Mouse (Mus musculus): Measurements from ENCODE around the gene Hist1h3d.
"Not testable (repeated sequence)": the region's sequence is repeated elsewhere in the genome, so short reads cannot be mapped to it uniquely, and the experiment has no call there.

Hist1h3d gene

DNA sequence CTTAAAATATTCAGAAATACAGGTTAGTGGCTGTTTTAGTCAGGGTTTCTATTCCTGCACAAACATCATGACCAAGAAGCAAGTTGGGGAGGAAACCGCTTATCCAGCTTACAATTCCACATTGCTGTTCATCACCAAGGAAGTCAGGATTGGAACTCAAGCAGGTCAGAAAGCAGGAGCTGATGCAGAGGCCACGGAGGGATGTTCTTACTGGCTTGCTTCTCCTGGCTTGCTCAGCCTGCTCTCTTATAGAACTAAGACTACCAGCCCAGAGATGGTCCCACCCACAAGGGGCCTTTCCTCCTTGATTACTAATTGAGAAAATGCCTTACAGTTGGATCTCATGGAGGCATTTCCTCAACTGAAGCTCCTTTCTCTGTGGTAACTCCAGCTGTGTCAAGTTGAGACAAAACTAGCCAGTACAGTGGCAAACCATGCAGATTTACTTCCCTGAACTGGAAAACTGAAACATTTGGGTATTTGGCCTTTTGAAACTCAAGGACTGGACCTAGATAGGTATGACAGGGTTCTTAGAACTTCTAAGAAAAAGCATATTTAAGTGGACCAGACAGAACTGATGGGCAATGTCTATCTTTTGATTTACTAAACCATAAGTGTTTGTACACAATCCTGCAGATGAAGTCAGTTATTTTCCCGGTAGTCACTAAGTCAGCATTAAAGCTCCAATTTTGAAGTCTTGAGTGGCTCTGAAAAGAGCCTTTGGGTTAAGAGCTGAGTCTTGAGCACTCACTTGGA is 33.2 kb upstream of the Hist1h3d start:
- DNase-seq (ENCODE audit: low read depth, low spot score), result not testable (repeated sequence)

DNA sequence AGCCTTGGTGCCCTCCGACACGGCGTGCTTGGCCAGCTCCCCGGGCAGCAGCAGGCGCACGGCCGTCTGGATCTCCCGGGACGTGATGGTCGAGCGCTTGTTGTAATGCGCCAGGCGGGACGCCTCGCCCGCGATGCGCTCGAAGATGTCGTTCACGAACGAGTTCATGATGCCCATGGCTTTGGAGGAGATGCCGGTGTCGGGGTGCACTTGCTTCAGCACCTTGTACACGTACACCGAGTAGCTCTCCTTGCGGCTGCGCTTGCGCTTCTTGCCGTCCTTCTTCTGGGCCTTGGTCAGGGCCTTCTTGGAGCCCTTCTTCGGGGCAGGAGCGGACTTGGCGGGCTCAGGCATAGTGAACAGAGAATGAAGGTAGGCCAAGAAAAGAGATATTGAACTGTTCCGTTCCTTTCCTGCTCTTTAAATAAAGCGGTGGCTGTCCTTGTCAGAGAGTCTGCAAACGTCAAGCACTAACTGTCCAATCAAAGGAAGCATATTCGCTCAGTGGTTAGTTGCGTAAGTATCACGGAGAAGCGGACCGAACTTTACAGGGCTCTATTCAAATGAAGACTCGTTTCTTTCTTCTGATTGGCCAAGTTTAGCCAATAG is 32.5 kb upstream of the Hist1h3d start, which contains the start of gene Hist1h2bh:
Gene Hist1h2bh, minus strand, starts transcription at position 394 of the 609 bp plus-strand sequence.
- DNase-seq (ENCODE audit: low read depth, low spot score), result peak; percentile 97

DNA sequence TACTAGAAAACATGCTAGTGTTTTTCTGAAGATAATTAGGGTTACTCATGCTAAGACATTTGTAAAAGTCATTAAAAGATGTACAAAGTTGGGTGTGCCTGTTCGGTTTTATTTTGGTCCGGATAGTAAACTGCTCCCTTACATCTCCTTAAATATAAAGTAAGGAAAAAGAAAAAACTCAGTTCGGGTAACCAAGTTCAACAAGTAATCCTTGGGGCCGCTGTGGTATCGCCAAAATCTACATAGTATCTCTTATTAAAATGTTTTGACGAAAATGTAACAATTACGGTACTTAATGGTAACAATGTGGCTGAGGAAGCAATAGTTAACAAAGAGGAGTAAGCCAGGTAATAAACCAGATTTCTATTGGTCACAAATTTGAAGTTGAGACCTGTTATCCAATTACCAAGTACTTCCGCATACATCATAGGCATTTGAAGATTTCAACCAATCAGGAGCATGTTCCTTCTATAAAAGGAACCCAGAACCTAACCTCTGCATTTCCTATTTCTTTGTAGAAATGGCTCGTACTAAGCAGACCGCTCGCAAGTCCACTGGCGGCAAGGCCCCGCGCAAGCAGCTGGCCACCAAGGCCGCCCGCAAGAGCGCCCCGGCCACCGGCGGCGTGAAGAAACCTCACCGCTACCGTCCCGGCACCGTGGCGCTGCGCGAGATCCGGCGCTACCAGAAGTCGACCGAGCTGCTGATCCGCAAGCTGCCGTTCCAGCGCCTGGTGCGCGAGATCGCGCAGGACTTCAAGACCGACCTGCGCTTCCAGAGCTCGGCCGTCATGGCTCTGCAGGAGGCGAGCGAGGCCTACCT is 31.4 kb upstream of the Hist1h3d start, which contains the start of gene Hist1h3f:
Gene Hist1h3f, plus strand, starts transcription at position 88 of the 822 bp plus-strand sequence.
- DNase-seq (ENCODE audit: low read depth, low spot score), result peak; percentile 96

DNA sequence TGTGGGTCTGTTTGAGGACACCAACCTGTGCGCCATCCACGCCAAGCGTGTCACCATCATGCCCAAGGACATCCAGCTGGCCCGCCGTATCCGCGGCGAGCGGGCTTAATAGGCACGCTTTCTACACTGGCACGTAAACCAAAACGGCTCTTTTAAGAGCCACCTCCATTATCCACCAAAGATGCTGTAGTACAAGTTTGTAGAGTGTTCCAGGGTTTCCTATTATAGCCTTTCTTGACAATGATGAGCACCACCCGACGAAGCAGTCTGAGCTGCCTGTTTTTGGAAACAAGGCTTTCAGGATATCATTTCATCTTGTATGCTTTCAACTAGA is 30.8 kb upstream of the Hist1h3d start:
- not testable (repeated sequence) for DNase-seq (ENCODE audit: low read depth, low spot score)

DNA sequence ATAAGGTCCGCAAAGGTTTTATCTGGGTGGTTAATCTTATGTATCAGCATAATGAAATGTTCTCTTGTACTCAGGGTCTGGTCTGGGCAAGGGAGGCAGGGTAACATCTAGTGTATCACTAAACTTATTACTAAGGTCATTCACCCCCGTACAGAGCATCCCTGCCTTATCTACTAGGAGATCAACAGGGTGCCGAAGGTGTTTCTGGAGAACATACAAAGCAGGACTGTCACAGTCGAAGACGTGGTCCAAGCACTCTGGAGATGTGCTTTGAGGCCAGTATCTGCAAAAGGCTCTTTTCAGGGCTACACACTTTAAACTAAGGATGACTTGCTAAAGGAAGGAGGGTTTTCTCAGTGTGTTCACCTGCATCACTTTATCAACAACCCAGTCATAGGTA is 28.9 kb upstream of the Hist1h3d start:
- no peak for DNase-seq (ENCODE audit: low read depth, low spot score)

DNA sequence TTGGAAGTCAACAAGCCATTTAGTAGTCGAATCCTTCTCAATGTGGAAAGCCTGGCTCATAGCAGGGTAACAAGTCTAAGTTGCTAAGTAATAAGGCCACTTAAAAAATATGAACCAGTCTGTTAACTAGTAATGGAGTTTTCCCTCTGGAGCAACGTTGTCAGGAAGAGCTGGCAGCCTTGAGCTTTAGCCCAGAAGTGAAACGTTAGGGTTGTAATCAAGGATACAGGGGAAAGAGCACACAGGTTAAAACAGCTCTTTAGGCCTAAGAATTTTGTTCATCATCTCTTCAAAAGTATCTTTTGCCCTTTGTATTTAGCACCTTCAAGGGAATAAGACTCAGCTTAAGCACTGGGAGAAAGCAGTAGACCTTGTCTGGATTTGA is 24.8 kb upstream of the Hist1h3d start:
- DNase-seq (ENCODE audit: low read depth, low spot score), result no peak

DNA sequence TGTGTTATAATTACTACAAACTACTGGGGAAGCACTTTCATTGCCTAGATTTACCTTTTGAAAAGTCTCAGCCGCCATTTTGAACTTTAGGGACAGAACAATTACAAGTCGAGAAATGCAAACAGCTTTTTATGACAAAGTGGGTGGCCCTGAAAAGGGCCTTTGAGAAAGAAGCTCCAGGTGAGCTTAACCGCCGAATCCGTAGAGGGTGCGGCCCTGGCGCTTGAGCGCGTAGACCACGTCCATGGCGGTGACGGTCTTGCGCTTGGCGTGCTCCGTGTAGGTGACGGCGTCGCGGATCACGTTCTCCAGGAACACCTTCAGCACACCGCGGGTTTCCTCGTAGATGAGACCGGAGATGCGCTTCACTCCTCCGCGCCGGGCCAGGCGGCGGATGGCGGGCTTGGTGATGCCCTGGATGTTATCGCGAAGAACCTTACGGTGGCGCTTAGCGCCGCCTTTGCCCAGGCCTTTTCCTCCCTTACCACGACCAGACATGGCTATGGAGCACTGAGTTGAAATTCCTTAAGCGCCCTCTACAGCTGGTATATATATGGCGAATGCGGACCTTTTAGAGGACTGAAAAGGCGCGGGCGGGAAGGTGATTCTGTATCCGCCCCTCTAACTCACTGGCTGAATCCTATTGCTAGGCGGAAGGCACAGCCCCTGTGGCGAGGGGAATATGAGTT is 24.3 kb upstream of the Hist1h3d start, which contains the start of gene Hist1h4f:
Gene Hist1h4f, minus strand, starts transcription at position 503 of the 689 bp plus-strand sequence.
- DNase-seq (ENCODE audit: low read depth, low spot score), result peak; percentile 98

DNA sequence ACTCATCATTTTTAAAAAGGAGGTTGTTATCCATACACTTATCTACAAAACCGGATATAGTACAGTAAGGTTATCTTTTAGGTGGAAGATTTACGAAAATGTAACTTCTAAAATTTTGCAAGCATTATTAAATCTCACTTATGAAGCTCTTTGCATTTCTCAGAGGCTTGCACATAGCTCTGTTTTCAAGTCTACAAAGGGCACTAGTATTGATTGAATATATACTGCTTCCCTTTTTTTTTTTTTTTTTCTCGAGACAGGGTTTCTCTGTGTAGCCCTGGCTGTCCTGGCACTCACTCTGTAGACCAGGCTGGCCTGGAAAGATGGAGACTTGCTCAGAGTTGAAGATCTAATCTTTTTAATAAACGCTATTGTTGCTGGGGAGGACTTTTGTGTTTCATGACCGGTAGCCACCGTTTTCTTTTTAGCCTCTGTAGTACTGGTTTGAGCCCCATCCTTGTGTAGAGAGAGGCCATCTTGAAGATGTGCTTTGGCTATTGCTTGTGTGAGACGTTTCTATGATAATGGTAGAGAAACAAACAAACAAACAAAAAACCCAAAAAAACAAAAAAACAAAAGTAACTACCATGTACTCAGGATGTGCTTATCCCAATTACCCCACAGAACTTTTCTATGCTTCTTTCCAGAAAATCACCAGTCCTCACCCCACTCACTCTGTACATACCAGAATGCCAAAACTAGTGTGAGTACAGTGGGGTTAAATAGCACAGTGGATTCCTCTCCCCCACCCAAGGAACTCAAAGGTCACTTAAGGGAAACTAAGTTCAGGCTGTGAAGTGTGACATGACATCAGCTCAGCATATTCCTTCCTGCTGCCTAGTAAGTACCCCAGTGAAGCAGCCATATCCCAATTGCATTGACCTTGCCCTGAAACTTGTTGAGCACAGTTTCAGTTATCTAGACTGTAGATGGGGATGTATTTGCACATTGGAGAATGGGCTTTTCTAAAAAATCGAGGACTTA is 23.3 kb upstream of the Hist1h3d start:
- no peak for DNase-seq (ENCODE audit: low read depth, low spot score)

DNA sequence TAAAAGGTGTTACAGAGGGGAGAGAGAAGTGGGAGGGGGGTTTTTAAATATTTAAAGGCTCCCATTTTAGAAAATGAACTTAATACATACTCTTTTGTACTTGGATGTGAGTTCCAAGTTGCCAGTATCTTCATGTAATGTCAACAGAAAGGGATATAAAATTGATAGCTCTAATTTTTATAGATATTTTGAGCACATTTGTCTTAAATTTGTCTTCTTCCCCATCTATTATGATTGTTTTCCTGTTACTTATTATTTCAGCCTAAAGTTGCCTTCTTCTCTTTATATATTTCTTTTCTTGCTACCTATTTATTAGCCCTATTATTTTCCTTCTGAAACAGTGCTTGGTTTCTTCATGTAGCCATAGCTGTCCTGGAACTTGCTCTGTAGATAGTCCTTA is 22.6 kb upstream of the Hist1h3d start, which contains the start of gene Hist1h1d:
Gene Hist1h1d, plus strand, starts transcription at position 301 of the 400 bp plus-strand sequence.
- no peak for DNase-seq (ENCODE audit: low read depth, low spot score)

DNA sequence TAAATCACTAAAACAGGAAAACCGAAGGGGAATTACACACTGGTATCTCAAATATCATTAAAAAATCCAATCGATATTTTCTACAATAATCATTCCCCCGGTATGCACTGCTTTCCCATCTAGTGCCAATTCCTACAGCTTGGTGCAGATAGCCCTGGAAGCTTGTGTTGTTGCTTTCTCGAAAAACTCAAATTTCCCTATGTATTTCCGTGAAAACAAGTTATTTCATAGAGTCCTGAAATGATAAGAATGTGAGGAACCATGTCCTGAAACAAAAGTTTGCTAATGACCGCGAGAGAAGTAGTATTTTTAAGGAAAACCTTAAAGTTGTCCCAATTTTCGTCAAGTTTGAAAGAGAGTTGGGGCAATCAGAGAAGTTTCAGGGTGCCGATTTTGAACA is 21.2 kb upstream of the Hist1h3d start:
- DNase-seq (ENCODE audit: low read depth, low spot score), result no peak

DNA sequence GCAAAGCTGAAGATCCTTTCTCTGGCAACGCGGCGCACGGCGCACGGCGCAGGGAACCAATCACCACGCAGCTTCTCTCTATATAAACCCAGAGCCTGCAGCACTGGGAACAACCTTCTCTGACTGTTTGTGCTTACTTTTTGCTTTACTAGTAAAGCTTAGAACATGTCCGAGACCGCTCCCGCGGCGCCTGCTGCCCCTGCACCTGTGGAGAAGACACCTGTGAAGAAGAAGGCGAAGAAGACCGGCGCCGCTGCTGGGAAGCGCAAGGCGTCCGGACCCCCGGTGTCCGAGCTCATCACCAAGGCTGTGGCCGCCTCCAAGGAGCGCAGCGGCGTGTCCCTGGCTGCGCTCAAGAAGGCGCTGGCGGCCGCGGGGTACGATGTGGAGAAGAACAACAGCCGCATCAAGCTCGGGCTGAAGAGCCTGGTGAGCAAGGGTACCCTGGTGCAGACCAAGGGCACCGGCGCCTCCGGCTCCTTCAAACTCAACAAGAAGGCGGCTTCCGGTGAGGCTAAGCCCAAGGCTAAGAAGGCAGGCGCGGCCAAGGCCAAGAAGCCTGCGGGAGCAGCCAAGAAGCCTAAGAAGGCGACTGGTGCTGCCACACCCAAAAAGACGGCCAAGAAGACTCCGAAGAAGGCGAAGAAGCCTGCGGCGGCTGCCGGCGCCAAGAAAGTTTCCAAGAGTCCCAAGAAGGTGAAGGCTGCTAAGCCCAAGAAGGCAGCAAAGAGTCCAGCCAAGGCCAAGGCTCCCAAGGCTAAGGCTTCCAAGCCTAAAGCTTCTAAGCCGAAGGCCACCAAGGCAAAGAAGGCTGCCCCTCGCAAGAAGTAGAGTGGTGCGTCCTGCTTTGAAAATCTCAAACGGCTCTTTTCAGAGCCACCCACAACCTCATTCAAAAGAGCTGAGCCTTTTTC is 20.4 kb upstream of the Hist1h3d start:
- peak; percentile 94 for DNase-seq (ENCODE audit: low read depth, low spot score)

DNA sequence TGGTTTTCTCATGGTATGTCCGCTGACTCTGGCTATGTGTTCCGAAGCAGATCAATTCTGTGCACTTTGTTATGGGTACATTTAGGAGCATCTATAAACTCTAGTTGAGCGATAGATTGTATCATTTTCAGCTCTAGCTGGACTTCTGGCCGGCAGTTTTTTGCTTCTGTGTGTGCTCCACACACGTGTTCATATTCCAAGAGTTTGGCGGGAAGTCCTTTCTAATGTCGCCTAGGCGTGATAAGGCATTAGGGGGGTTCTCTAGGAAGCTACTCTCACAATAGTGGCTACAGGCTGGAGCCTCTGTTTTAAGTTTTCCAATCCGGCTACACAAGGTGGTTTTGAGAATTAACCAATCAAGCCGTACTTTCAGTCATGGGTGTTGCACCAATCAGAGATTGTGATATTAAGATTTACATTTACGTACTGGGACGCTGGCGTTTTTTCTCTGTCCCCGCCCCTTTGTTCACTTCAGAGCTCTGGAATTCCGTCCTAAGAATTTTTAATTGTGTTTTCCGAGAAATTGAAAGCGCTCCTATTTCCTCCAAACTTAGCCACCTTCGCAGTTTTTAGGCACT is 19.6 kb upstream of the Hist1h3d start:
- peak; percentile 99 for DNase-seq (ENCODE audit: low read depth, low spot score)

DNA sequence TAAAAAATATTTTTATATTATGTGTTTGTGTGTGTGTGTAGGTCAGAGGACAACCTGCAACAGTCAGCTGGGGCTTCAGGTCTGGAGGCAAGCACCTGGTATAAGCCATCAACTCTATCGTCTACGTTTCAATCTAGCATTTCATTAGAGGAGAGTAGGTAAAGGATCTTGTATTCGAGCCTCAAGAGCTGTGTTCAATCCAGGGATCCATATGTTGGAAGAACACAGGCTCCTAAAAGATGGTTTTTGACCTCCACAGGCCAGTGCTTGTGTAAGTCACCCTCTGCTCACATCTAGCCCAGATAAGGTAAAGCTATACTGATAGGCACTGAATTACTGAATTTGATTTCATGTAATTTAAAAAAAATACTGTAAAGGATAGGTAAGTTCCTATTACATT is 18.7 kb upstream of the Hist1h3d start:
- DNase-seq (ENCODE audit: low read depth, low spot score), result no peak

DNA sequence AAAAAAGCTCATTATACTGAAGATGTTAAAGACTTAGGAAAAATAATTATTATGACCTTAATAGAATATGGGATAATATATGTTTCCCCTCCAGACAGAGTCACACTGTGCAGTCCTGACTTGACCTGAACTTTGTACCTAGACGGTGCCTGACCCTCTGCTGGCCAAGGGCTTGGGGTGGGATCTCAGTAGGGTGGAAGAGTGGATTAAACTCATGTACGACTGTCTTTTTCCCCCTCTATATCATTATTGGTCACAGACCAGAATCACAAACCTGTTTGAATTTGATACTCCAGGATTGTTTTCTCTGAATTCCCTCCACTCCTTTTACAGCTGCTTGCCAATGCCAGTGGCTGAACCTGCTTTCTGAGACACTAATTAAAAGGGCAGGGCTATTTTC is 14.9 kb upstream of the Hist1h3d start:
- not testable (repeated sequence) for DNase-seq (ENCODE audit: low read depth, low spot score)

DNA sequence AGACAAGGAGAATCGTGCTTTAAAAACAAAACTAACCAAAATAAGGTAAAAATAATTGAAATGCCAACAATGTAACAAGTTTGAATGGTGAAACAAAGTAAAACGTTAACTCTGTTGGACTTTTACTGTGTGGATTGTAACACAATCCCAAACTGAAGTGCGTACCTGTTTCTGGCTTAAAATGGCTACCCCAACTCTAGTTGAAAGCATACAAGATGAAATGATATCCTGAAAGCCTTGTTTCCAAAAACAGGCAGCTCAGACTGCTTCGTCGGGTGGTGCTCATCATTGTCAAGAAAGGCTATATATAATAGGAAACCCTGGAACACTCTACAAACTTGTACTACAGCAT is 14.1 kb upstream of the Hist1h3d start:
- DNase-seq (ENCODE audit: low read depth, low spot score), result not testable (repeated sequence)

DNA sequence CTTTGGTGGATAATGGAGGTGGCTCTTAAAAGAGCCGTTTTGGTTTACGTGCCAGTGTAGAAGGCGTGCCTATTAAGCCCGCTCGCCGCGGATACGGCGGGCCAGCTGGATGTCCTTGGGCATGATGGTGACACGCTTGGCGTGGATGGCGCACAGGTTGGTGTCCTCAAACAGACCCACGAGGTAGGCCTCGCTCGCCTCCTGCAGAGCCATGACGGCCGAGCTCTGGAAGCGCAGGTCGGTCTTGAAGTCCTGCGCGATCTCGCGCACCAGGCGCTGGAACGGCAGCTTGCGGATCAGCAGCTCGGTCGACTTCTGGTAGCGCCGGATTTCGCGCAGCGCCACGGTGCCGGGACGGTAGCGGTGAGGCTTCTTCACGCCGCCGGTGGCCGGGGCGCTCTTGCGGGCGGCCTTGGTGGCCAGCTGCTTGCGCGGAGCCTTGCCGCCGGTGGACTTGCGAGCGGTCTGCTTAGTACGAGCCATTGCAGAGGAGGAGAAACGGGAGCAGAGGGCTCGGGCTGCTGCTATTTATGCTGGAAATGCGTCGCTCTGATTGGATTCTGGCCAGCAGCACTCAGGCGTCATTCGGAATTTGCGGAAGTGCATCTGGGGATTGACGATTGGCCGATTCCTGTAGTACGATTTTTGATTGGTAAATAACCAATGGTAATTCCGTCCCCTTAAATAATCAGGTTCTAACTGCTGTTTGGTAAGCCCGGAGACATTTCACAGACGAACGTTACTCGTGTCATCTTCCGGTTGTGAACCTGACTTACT is 13.5 kb upstream of the Hist1h3d start, which contains the start of gene Hist1h3e:
Gene Hist1h3e, minus strand, starts transcription at position 487 of the 777 bp plus-strand sequence.
- DNase-seq (ENCODE audit: low read depth, low spot score), result peak; percentile 99

DNA sequence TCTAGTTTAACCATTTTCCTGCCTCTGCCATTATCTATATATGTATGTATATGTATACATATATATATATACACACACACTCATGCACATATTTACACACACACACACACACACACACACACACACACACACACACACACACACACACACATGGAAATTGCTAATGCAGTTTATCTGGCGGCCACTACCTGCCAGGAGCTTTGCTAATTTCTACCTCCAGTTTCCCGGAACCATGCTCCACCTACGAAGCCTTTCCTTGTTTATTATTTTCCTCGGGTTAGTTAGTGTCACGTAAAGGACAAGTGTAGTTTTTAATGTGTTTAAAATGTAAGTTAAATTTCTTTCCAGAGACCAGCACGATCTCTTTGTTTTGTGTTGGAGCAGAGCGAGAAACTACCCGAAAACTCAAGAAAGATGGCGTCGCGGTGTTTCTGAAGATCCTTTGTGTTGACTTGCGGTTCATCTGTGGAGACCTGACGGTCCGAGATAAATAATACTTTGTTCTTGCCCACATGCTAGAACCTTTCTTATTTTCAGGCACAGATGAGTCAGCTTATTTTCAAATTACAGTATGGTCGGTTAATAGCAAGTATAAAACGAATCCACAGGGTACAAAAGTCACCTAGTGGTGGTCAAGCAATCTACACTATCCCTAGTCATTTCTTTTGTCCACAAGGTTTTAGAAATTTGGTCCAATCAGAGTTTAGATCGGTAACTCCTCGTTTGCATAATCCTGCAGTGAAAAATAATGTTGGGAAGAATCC is 12.7 kb upstream of the Hist1h3d start:
- DNase-seq (ENCODE audit: low read depth, low spot score), result peak; percentile 93
